Comparison of ENCODE assay signal across 8 mouse cellular contexts in genomic region chr12:113222121-113222636, GRCm38 (mm10). TPM values are rescaled to one million over a fixed set of nuclear protein-coding genes. Genes with fewer than 3 reads are reported as not detected.
DNase-seq lines count a peak whose midpoint lies in the region; ATAC-seq and TF ChIP-seq lines count a peak whose summit lies in the region.

No protein-coding gene starts in this region.

- intact Hi-C loops in gastrocnemius, adult 2 months (cut with DNase I): loop anchor here (5.0 kb wide), 1 partner anchor 265 kb away; the partner anchor contains the start of gene Adam6b

- WGBS in hindbrain, embryonic 16.5 days: 12% methylated on average over 8 of the region's 8 CpGs

- ATAC-seq in Patski: peak; percentile 82
- ATAC-seq in hindbrain, embryonic 16.5 days: peak; percentile 57

- H3K4me1 ChIP-seq in hindbrain, embryonic 16.5 days (ENCODE audit: control insufficient read depth, insufficient read depth, low read depth, low read length): no peaks in the 10 kb centered on the region

- H3K27me3 ChIP-seq in Patski: no peaks in the 10 kb centered on the region
- H3K27me3 ChIP-seq in hindbrain, embryonic 16.5 days (replicated peaks; ENCODE audit: control insufficient read depth, insufficient read depth, low read length): no peaks in the 10 kb centered on the region

- H3K9ac ChIP-seq in hindbrain, embryonic 16.5 days (ENCODE audit: low read depth, low read length): no peak overlapping the region

- DNase-seq in Patski (ENCODE audit: low read depth, low spot score): peak; percentile 60
- DNase-seq in cerebellum, postnatal 4 days (ENCODE audit: low spot score in 2 of 2): peak; percentile 93 to 94
- peak; percentile 90 for DNase-seq in gastrocnemius, adult 2 months
- peak; percentile 83 for DNase-seq in left cerebral cortex, adult 11 months (ENCODE audit: low spot score)
- peak; percentile 94 for DNase-seq in lung, postnatal 36 days
- peak; percentile 93 for DNase-seq in retina, embryonic 14.5 days (ENCODE audit: low spot score)
- DNase-seq in thymus, postnatal 4 days: peak; percentile 98

- no peak overlapping the region for H3K27ac ChIP-seq in gastrocnemius, adult 2 months
- H3K27ac ChIP-seq in hindbrain, embryonic 16.5 days (ENCODE audit: low read depth, low read length): no peak overlapping the region

- H3K9me3 ChIP-seq in hindbrain, embryonic 16.5 days (ENCODE audit: control insufficient read depth, low read length): no peaks in the 10 kb centered on the region

- peak overlapping the region; percentile 2; the same call in 1 of the 2 replicates for H3K4me2 ChIP-seq in hindbrain, embryonic 16.5 days (ENCODE audit: low read length)

- H3K4me3 ChIP-seq in gastrocnemius, adult 2 months: peak overlapping the region; percentile 32
- no peak overlapping the region for H3K4me3 ChIP-seq in hindbrain, embryonic 16.5 days (ENCODE audit: low read length)

- no peaks in the 10 kb centered on the region for H3K36me3 ChIP-seq in hindbrain, embryonic 16.5 days (ENCODE audit: control insufficient read depth, insufficient read depth, low read length)

- CTCF ChIA-PET in Patski (lab: Charles Lee): interaction anchor here (0.7 to 2.3 kb wide), 12 partner anchors 9 to 357 kb away, joined by 3 to 10 read pairs (median 3); no protein-coding TSS in a partner anchor

- TF ChIP-seq CTCF in Patski (IDR thresholded peaks at IDR 0.05): peak; percentile 83
- TF ChIP-seq CTCF in gastrocnemius, adult 2 months (IDR thresholded peaks at IDR 0.05): peak; percentile 89; the same call in 1 of the 2 replicates

- in situ Hi-C loops in Patski (cut with MboI; ENCODE audit: low pct_unique_long_range_greater_than_20kb): loop anchor here (5.0 to 25.0 kb wide), 4 partner anchors 260 to 940 kb away; no protein-coding TSS in a partner anchor

- POLR2A ChIA-PET in Patski (lab: Charles Lee): no interaction called here

RNA-seq across cellular contexts. Expression of gene Tmem121, which starts 36.4 kb away (rescaled TPM):
- 12.3 TPM for polyA plus RNA-seq in Patski (2021)
- not detected for total RNA-seq in gastrocnemius, adult 2 months (2021)
- 50.8 and 52.2 TPM in 2 replicates for polyA plus RNA-seq in hindbrain, embryonic 16.5 days (2015; fragmentation: Nextera tagmentation; extraction: Ambion mirVana)
